Mouse (Mus musculus): ENCODE measurements around the gene Birc6. TPM values are rescaled to one million over a fixed set of nuclear protein-coding genes. Genes with fewer than 3 reads are reported as not detected.

Birc6 gene
- polyA plus RNA-seq, 1 experiment from 2014 or later, result 98.9 TPM

GRCm38 (mm10) chr17:74554118-74554517 is 26.0 kb downstream of the Birc6 start:
- Histone ChIP-seq H3K36me3 (replicated peaks; ENCODE audit: control insufficient read depth, insufficient read depth) (peaks cover 26% of the 10 kb centered on the region), H3K4me1 (replicated peaks; ENCODE audit: control insufficient read depth, insufficient read depth, low read length) (no peaks in the 10 kb centered on the region), H3K27me3 (ENCODE audit: control insufficient read depth, insufficient read depth, low read length) (no peaks in the 10 kb centered on the region), H3K27ac (no peak overlapping the region), H3K4me2 (replicated peaks) (no peak overlapping the region), H3K9ac (no peak overlapping the region), H3K4me3 (replicated peaks; ENCODE audit: low read length) (no peak overlapping the region), H3K9me3 (ENCODE audit: control insufficient read depth, low read length) (no peaks in the 10 kb centered on the region)
- DNase-seq (ENCODE audit: low spot score), result no peak
- no peak for ATAC-seq (ENCODE audit: low FRiP score)
- 89% methylated on average over 5 of the region's 5 CpGs for WGBS

DNA sequence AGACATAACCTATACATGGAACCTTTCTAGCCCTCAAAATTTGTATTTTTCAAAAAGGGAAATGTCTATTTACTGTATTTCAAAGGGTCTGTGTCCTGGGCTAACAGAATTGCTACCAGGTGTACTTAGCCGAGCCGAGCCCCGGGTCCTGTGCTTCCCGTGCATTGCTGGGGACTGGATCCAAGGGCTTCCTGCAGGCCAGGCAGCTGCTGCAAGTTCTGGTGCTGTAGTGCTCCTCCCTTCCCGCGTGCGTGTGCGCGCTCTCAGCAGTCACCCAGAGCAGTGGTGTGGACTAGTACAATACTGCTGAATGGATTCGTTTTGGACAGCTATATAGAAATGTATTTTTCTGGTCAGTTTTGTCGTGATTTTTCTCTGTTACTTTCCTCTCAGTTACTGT is 31.8 kb downstream of the Birc6 start:
- no peak overlapping the region for H3K9ac ChIP-seq
- ATAC-seq (ENCODE audit: low FRiP score) (no peak), DNase-seq (ENCODE audit: low spot score) (no peak)
- no peak overlapping the region for H3K4me3 ChIP-seq (replicated peaks; ENCODE audit: low read length)
- H3K9me3 ChIP-seq (ENCODE audit: control insufficient read depth, low read length), result no peaks in the 10 kb centered on the region
- peaks cover 45% of the 10 kb centered on the region for H3K36me3 ChIP-seq (replicated peaks; ENCODE audit: control insufficient read depth, insufficient read depth)
- WGBS, result 92% methylated on average over 11 of the region's 11 CpGs
- no peak overlapping the region for H3K27ac ChIP-seq
- H3K4me1 ChIP-seq (replicated peaks; ENCODE audit: control insufficient read depth, insufficient read depth, low read length), result no peaks in the 10 kb centered on the region
- no peak overlapping the region for H3K4me2 ChIP-seq (replicated peaks)
- no peaks in the 10 kb centered on the region for H3K27me3 ChIP-seq (ENCODE audit: control insufficient read depth, insufficient read depth, low read length)

DNA sequence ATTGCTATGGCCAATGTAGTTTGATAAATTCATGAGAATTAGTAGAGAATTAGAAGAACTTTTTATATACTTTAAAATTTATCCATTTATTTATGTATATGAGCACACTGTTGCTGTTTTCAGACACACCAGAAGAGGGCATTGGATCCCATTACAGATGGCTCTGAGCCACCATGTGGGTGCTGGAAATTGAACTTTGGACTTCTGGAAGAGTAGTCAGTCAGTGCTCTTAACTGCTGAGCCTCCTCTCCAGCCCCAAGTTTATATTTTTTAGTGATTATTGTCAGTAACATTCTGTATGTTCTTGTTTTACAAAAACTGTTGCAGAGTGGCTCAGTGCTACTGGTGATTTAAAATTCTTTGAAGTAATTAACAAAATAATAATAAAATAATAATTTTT is 36.1 kb downstream of the Birc6 start:
- Histone ChIP-seq H3K9me3 (ENCODE audit: control insufficient read depth, low read length) (no peaks in the 10 kb centered on the region), H3K27me3 (ENCODE audit: control insufficient read depth, insufficient read depth, low read length) (no peaks in the 10 kb centered on the region), H3K4me1 (replicated peaks; ENCODE audit: control insufficient read depth, insufficient read depth, low read length) (no peaks in the 10 kb centered on the region), H3K9ac (no peak overlapping the region), H3K4me3 (replicated peaks; ENCODE audit: low read length) (no peak overlapping the region), H3K27ac (no peak overlapping the region), H3K36me3 (replicated peaks; ENCODE audit: control insufficient read depth, insufficient read depth) (peaks cover 58% of the 10 kb centered on the region), H3K4me2 (replicated peaks) (no peak overlapping the region)
- ATAC-seq (ENCODE audit: low FRiP score), result no peak
- DNase-seq (ENCODE audit: low spot score), result no peak

- DNase-seq (ENCODE audit: low spot score) (no peak), ATAC-seq (ENCODE audit: low FRiP score) (no peak)
- H3K36me3 ChIP-seq (replicated peaks; ENCODE audit: control insufficient read depth, insufficient read depth), result peaks cover 36% of the 10 kb centered on the region
- H3K27ac ChIP-seq, result no peak overlapping the region
- no peaks in the 10 kb centered on the region for H3K27me3 ChIP-seq (ENCODE audit: control insufficient read depth, insufficient read depth, low read length)
- no peak overlapping the region for H3K9ac ChIP-seq
- H3K4me1 ChIP-seq (replicated peaks; ENCODE audit: control insufficient read depth, insufficient read depth, low read length), result no peaks in the 10 kb centered on the region
- no peaks in the 10 kb centered on the region for H3K9me3 ChIP-seq (ENCODE audit: control insufficient read depth, low read length)
- H3K4me3 ChIP-seq (replicated peaks; ENCODE audit: low read length), result no peak overlapping the region
- no peak overlapping the region for H3K4me2 ChIP-seq (replicated peaks)
- 88% methylated on average over 1 of the region's 1 CpGs for WGBS
Observed at GRCm38 (mm10) chr17:74569219-74569618, 41.1 kb downstream of the Birc6 start.

DNA sequence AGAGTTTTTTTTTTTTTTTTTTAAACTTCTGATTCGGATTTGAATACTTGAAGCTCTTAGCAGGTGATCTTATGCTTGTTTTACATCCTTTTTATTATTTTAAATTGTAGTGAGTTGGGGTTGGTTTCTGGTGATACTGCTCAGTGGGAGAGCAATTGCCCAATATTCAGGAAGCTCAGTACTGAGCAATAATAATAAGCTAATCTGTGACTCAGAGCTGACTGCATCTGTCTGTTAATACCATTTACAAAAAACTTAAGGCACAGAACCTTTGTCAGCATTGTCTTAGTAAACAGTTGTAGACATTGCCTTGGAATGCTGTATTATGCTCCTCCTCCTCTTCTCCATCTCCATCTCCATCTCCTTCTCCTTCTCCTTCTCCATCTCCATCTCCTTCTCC is 42.5 kb downstream of the Birc6 start:
- DNase-seq (ENCODE audit: low spot score) (no peak), ATAC-seq (ENCODE audit: low FRiP score) (no peak)
- Histone ChIP-seq H3K4me2 (replicated peaks) (no peak overlapping the region), H3K27me3 (ENCODE audit: control insufficient read depth, insufficient read depth, low read length) (no peaks in the 10 kb centered on the region), H3K36me3 (replicated peaks; ENCODE audit: control insufficient read depth, insufficient read depth) (peaks cover 39% of the 10 kb centered on the region), H3K9me3 (ENCODE audit: control insufficient read depth, low read length) (no peaks in the 10 kb centered on the region), H3K4me3 (replicated peaks; ENCODE audit: low read length) (no peak overlapping the region), H3K4me1 (replicated peaks; ENCODE audit: control insufficient read depth, insufficient read depth, low read length) (no peaks in the 10 kb centered on the region), H3K27ac (no peak overlapping the region), H3K9ac (no peak overlapping the region)
- WGBS, result 75% methylated on average over 1 of the region's 1 CpGs

- Histone ChIP-seq H3K36me3 (replicated peaks; ENCODE audit: control insufficient read depth, insufficient read depth) (peaks cover 45% of the 10 kb centered on the region), H3K27ac (no peak overlapping the region), H3K9me3 (ENCODE audit: control insufficient read depth, low read length) (no peaks in the 10 kb centered on the region), H3K4me3 (replicated peaks; ENCODE audit: low read length) (no peak overlapping the region), H3K4me1 (replicated peaks; ENCODE audit: control insufficient read depth, insufficient read depth, low read length) (no peaks in the 10 kb centered on the region), H3K9ac (no peak overlapping the region), H3K4me2 (replicated peaks) (no peak overlapping the region), H3K27me3 (ENCODE audit: control insufficient read depth, insufficient read depth, low read length) (no peaks in the 10 kb centered on the region)
- ATAC-seq (ENCODE audit: low FRiP score) (no peak), DNase-seq (ENCODE audit: low spot score) (no peak)
- 85% methylated on average over 5 of the region's 5 CpGs for WGBS
Observed at GRCm38 (mm10) chr17:74577173-74577572, 49.1 kb downstream of the Birc6 start.

GRCm38 (mm10) chr17:74579586-74579985 is 51.5 kb downstream of the Birc6 start:
- no peak overlapping the region for H3K4me2 ChIP-seq (replicated peaks)
- H3K27me3 ChIP-seq (ENCODE audit: control insufficient read depth, insufficient read depth, low read length), result no peaks in the 10 kb centered on the region
- no peaks in the 10 kb centered on the region for H3K4me1 ChIP-seq (replicated peaks; ENCODE audit: control insufficient read depth, insufficient read depth, low read length)
- no peak overlapping the region for H3K4me3 ChIP-seq (replicated peaks; ENCODE audit: low read length)
- no peaks in the 10 kb centered on the region for H3K9me3 ChIP-seq (ENCODE audit: control insufficient read depth, low read length)
- no peak for ATAC-seq (ENCODE audit: low FRiP score)
- no peak for DNase-seq (ENCODE audit: low spot score)
- peaks cover 35% of the 10 kb centered on the region for H3K36me3 ChIP-seq (replicated peaks; ENCODE audit: control insufficient read depth, insufficient read depth)
- no peak overlapping the region for H3K9ac ChIP-seq
- no peak overlapping the region for H3K27ac ChIP-seq
- 88% methylated on average over 7 of the region's 7 CpGs for WGBS

GRCm38 (mm10) chr17:74580738-74581137 is 52.6 kb downstream of the Birc6 start:
- Histone ChIP-seq H3K27me3 (ENCODE audit: control insufficient read depth, insufficient read depth, low read length) (no peaks in the 10 kb centered on the region), H3K9ac (no peak overlapping the region), H3K9me3 (ENCODE audit: control insufficient read depth, low read length) (no peaks in the 10 kb centered on the region), H3K36me3 (replicated peaks; ENCODE audit: control insufficient read depth, insufficient read depth) (peaks cover 32% of the 10 kb centered on the region), H3K27ac (no peak overlapping the region), H3K4me2 (replicated peaks) (no peak overlapping the region), H3K4me1 (replicated peaks; ENCODE audit: control insufficient read depth, insufficient read depth, low read length) (no peaks in the 10 kb centered on the region), H3K4me3 (replicated peaks; ENCODE audit: low read length) (no peak overlapping the region)
- ATAC-seq (ENCODE audit: low FRiP score) (no peak), DNase-seq (ENCODE audit: low spot score) (no peak)
- WGBS, result 98% methylated on average over 1 of the region's 1 CpGs

DNA sequence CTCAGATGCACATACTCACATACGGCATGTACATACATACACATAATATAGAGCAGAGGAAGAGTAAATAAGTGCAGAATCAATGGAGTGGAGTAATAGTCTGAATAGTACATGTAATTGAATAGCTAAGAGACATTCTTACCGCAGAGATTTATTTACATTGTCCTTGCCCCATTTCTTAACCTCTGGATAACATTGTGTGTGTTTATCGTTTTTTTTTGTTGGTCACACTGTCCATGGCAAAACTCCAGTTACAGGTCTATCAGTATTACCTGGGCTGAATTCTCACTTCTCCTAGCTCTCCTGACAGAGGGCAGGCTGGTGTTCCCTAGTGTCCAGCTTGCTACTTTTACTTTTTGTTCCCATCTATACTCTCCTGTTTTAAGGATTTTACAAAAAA is 58.7 kb downstream of the Birc6 start:
- H3K9me3 ChIP-seq (ENCODE audit: control insufficient read depth, low read length), result no peaks in the 10 kb centered on the region
- no peak overlapping the region for H3K27ac ChIP-seq
- H3K27me3 ChIP-seq (ENCODE audit: control insufficient read depth, insufficient read depth, low read length), result no peaks in the 10 kb centered on the region
- 91% methylated on average over 3 of the region's 3 CpGs for WGBS
- no peak for DNase-seq (ENCODE audit: low spot score)
- ATAC-seq (ENCODE audit: low FRiP score), result no peak
- H3K4me1 ChIP-seq (replicated peaks; ENCODE audit: control insufficient read depth, insufficient read depth, low read length), result no peaks in the 10 kb centered on the region
- H3K4me2 ChIP-seq (replicated peaks), result no peak overlapping the region
- no peak overlapping the region for H3K4me3 ChIP-seq (replicated peaks; ENCODE audit: low read length)
- H3K9ac ChIP-seq, result no peak overlapping the region
- peaks cover 8% of the 10 kb centered on the region; the same call in 1 of the 2 replicates for H3K36me3 ChIP-seq (replicated peaks; ENCODE audit: control insufficient read depth, insufficient read depth)

DNA sequence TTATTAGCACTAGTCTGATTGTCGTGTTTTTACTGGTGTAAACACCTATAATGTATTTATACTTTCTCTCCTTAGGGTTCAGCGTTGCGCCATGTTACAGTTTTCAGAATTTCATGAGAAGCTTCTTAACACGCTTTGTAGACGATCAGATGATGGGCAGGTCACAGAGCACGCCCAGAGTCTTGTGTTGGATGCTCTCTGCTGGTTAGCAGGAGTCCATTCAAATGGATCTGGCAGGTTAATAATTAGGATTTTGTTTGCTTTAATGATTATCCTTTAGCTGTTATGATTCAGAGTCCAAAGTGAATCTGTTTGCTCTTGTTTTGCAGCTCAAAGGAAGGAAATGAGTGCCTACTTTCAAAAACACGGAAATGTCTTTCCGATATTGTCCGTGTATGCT is 70.8 kb downstream of the Birc6 start:
- H3K9ac ChIP-seq, result no peak overlapping the region
- H3K36me3 ChIP-seq (replicated peaks; ENCODE audit: control insufficient read depth, insufficient read depth), result peaks cover 75% of the 10 kb centered on the region
- H3K4me1 ChIP-seq (replicated peaks; ENCODE audit: control insufficient read depth, insufficient read depth, low read length), result no peaks in the 10 kb centered on the region
- H3K9me3 ChIP-seq (ENCODE audit: control insufficient read depth, low read length), result no peaks in the 10 kb centered on the region
- no peak overlapping the region for H3K4me3 ChIP-seq (replicated peaks; ENCODE audit: low read length)
- H3K27me3 ChIP-seq (ENCODE audit: control insufficient read depth, insufficient read depth, low read length), result no peaks in the 10 kb centered on the region
- no peak for ATAC-seq (ENCODE audit: low FRiP score)
- no peak for DNase-seq (ENCODE audit: low spot score)
- no peak overlapping the region for H3K27ac ChIP-seq
- no peak overlapping the region for H3K4me2 ChIP-seq (replicated peaks)
- 94% methylated on average over 9 of the region's 9 CpGs for WGBS

All from hindbrain, embryonic 14.5 days (tissue).